Mouse (Mus musculus) forebrain, embryonic 10.5 days (tissue): ENCODE results near the gene Kcnc2. TPM values are rescaled to one million over a fixed set of nuclear protein-coding genes. Genes with fewer than 3 reads are reported as not detected.
A peak's percentile ranks its signal among the peaks of the same experiment; 100 is the strongest.

Experiments
- DNase-seq: peaks from one replicate; pipeline ENCODE4 v3.0.0-alpha.2; 2017; ENCODE audit warnings: low spot score; ENCODE audit errors: extremely low spot score
- H3K27ac ChIP-seq: fragments of 300-500 bp; sonication (generic); 2 replicates; pipeline ENCODE4 v1.5.1; 2016; ENCODE audit warnings: mild to moderate bottlenecking
- H3K27me3 ChIP-seq: fragments of 300-500 bp; sonication (generic); 2 replicates; pipeline ENCODE4 v1.6.1; 2016; ENCODE audit warnings: mild to moderate bottlenecking; ENCODE audit not compliant: poor library complexity, severe bottlenecking
- H3K36me3 ChIP-seq: fragments of 300-500 bp; sonication (generic); replicated peaks from 2 replicates; pipeline ENCODE4 v1.6.1; 2016; ENCODE audit warnings: mild to moderate bottlenecking, moderate library complexity
- H3K4me1 ChIP-seq: fragments of 300-500 bp; sonication (generic); 2 replicates; pipeline ENCODE4 v1.6.1; 2016
- H3K4me3 ChIP-seq: fragments of 300-500 bp; sonication (generic); 2 replicates; pipeline ENCODE4 v1.5.1; 2016; ENCODE audit warnings: mild to moderate bottlenecking, moderate library complexity
- H3K9me3 ChIP-seq: fragments of 300-500 bp; sonication (generic); 2 replicates; pipeline ENCODE4 v1.6.1; 2016; ENCODE audit warnings: mild to moderate bottlenecking, moderate library complexity
- WGBS: fragments of 180-500 bp; shearing (Covaris S2); methylation state at CpG from one replicate; pipeline ENCODE4 v1.1.7; 2016; 5-methylcytosine and 5-hydroxymethylcytosine counted together
- polyA plus RNA-seq: library from polyadenylated mRNA; unstranded; fragments of >200 nt; fragmentation: Nextera tagmentation; extraction: Ambion mirVana; gene quantifications from 2 replicates; pipeline ENCODE4 v1.2.1, GENCODE M21; 2016

The Kcnc2 gene
- polyA plus RNA-seq, 1 experiment from 2014 or later: 0.32 TPM

DNA sequence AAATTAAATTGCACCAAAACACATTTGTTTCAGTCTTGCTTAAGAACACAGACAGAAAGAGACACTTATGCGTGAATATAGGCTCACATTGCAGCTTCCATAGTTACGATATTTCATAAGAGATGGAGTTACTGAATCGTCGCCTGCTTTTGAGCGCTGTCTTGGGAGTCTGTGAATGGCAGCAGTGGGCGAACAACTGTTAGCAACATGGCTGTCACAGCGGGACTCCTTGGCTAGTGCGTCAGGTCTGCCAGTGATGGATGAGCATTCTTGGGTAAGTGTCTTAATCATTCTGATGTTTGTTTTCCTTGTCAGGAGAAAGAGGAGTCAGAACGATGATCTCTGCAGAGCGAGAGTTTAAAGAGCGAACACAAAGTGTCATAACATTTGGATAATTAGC is 44.2 kb downstream of the Kcnc2 start:
- H3K9me3 ChIP-seq: no peaks in the 10 kb centered on the region
- H3K27me3 ChIP-seq: no peaks in the 10 kb centered on the region
- no peaks in the 10 kb centered on the region for H3K36me3 ChIP-seq
- H3K4me1 ChIP-seq: no peaks in the 10 kb centered on the region
- DNase-seq: no peak
- WGBS: 87% methylated on average over 11 of the region's 11 CpGs
- H3K27ac ChIP-seq: no peak overlapping the region
- no peak overlapping the region for H3K4me3 ChIP-seq

GRCm38 (mm10) chr10:112317783-112318182 is 46.9 kb downstream of the Kcnc2 start:
- no peak overlapping the region for H3K4me3 ChIP-seq
- H3K27me3 ChIP-seq: no peaks in the 10 kb centered on the region

DNA sequence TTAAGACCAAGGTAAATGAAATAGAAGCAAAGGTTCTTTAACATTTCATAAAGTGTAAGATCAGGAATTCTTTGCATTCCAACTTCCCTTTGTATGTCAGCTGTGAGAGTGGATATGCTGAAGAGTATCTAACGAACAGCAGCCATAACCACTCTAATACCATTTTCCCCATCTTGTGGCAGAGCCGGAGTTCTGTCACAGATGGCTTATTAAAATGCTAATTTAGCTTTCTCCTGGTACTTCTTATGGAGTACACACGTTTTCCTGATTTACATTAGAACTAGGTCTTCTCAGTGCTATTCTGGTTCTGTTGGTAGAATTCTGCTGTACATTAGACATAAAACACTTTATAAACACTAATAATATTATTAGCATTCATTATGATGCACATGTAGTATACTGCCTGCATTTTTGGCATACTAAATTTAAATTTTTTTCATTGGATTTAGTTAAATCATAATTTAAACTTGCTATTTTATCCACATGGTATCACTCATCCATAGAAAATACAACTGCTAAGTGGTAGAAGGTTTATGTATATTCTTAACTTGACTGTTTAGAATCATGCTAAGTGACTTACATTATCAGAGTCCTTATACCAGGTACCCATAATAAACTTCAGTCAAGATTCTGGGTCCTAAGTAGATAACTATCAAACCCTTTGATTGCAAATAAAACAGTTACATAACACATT is 86.9 kb downstream of the Kcnc2 start:
- peaks cover 5% of the 10 kb centered on the region; the same call in 1 of the 2 replicates for H3K4me1 ChIP-seq
- H3K27ac ChIP-seq: no peak overlapping the region
- H3K4me3 ChIP-seq: no peak overlapping the region
- H3K9me3 ChIP-seq: no peaks in the 10 kb centered on the region
- no peak for DNase-seq
- no peaks in the 10 kb centered on the region for H3K36me3 ChIP-seq
- no peaks in the 10 kb centered on the region for H3K27me3 ChIP-seq
- 72% methylated on average over 3 of the region's 3 CpGs for WGBS

More at GRCm38 (mm10) chr10:112317783-112318182, 46.9 kb downstream of the Kcnc2 start:
- no peak for DNase-seq
- Histone ChIP-seq H3K27ac (no peak overlapping the region), H3K4me1 (no peaks in the 10 kb centered on the region), H3K9me3 (no peaks in the 10 kb centered on the region), H3K36me3 (no peaks in the 10 kb centered on the region)
- WGBS: 91% methylated on average over 1 of the region's 1 CpGs

DNA sequence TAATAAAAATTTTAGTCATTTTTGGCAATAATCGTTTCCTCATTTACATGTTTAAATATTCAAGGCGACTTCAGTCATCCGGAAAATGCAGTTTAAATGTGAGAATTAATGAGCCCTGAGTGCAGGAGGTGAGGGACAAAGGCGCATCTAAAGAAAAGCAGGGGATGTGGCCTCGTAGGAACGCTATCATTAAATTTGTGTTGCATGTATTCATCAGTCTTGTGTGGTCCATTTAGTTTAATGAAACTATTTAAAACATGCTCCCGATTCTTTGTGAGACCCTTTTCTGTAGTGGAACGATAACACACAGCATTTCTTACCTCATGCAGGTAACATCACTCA is 87.4 kb downstream of the Kcnc2 start:
- no peak overlapping the region for H3K27ac ChIP-seq
- H3K4me3 ChIP-seq: no peak overlapping the region
- H3K27me3 ChIP-seq: no peaks in the 10 kb centered on the region
- no peaks in the 10 kb centered on the region for H3K36me3 ChIP-seq
- H3K4me1 ChIP-seq: peaks cover 5% of the 10 kb centered on the region; the same call in 1 of the 2 replicates
- DNase-seq: no peak
- no peaks in the 10 kb centered on the region for H3K9me3 ChIP-seq
- 74% methylated on average over 8 of the region's 8 CpGs for whole genome bisulfite sequencing

- no peak overlapping the region for H3K4me3 ChIP-seq
- H3K9me3 ChIP-seq: no peaks in the 10 kb centered on the region
- H3K4me1 ChIP-seq: peaks cover 5% of the 10 kb centered on the region; the same call in 1 of the 2 replicates
- 84% methylated on average over 5 of the region's 5 CpGs for WGBS
- DNase-seq: no peak
- no peaks in the 10 kb centered on the region for H3K27me3 ChIP-seq
- no peak overlapping the region for H3K27ac ChIP-seq
- H3K36me3 ChIP-seq: no peaks in the 10 kb centered on the region
These were observed 89.8 kb downstream of the Kcnc2 start for GRCm38 (mm10) chr10:112360704-112361103.

- H3K4me1 ChIP-seq: no peaks in the 10 kb centered on the region
- no peaks in the 10 kb centered on the region for H3K9me3 ChIP-seq
- no peak overlapping the region for H3K4me3 ChIP-seq
- no peak overlapping the region for H3K27ac ChIP-seq
- no peak for DNase-seq
- WGBS: 83% methylated on average over 3 of the region's 3 CpGs
- no peaks in the 10 kb centered on the region for H3K36me3 ChIP-seq
- H3K27me3 ChIP-seq: no peaks in the 10 kb centered on the region
These were observed 97.4 kb downstream of the Kcnc2 start for GRCm38 (mm10) chr10:112368369-112368768.

DNA sequence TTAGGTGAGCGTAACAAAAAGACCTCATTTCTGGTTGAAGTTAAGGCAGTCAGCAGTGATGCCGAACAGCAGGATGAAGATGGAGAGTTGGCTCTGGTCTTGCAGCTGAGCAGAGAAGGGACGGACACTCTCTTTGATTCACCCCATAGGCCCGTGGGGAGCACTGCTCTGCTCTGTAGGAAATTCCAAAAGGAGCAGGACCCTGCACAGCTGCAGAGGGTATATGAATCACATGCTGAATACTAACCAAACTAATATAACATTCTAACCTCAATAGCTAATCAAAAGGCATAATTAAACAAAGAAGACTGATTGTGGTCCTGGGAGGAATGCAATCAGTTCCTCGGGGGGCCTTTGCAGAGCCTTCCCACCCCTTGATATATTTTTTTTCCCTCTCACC is 106.2 kb downstream of the Kcnc2 start:
- 91% methylated on average over 5 of the region's 5 CpGs for WGBS
- Histone ChIP-seq H3K4me1 (no peaks in the 10 kb centered on the region), H3K36me3 (no peaks in the 10 kb centered on the region), H3K9me3 (no peaks in the 10 kb centered on the region), H3K27ac (no peak overlapping the region), H3K4me3 (no peak overlapping the region), H3K27me3 (no peaks in the 10 kb centered on the region)
- DNase-seq: no peak

GRCm38 (mm10) chr10:112378465-112378864 is 107.5 kb downstream of the Kcnc2 start:
- H3K9me3 ChIP-seq: no peaks in the 10 kb centered on the region
- 87% methylated on average over 6 of the region's 6 CpGs for WGBS
- no peaks in the 10 kb centered on the region for H3K36me3 ChIP-seq
- H3K27ac ChIP-seq: no peak overlapping the region
- DNase-seq: no peak
- no peak overlapping the region for H3K4me3 ChIP-seq
- H3K4me1 ChIP-seq: no peaks in the 10 kb centered on the region
- no peaks in the 10 kb centered on the region for H3K27me3 ChIP-seq

- no peak overlapping the region for H3K4me3 ChIP-seq
- H3K9me3 ChIP-seq: no peaks in the 10 kb centered on the region
- WGBS: 93% methylated on average over 6 of the region's 6 CpGs
- no peak for DNase-seq
- H3K36me3 ChIP-seq: no peaks in the 10 kb centered on the region
- H3K27me3 ChIP-seq: no peaks in the 10 kb centered on the region
- H3K4me1 ChIP-seq: no peaks in the 10 kb centered on the region
- H3K27ac ChIP-seq: no peak overlapping the region
These were observed 109.7 kb downstream of the Kcnc2 start for GRCm38 (mm10) chr10:112380590-112380989.

DNA sequence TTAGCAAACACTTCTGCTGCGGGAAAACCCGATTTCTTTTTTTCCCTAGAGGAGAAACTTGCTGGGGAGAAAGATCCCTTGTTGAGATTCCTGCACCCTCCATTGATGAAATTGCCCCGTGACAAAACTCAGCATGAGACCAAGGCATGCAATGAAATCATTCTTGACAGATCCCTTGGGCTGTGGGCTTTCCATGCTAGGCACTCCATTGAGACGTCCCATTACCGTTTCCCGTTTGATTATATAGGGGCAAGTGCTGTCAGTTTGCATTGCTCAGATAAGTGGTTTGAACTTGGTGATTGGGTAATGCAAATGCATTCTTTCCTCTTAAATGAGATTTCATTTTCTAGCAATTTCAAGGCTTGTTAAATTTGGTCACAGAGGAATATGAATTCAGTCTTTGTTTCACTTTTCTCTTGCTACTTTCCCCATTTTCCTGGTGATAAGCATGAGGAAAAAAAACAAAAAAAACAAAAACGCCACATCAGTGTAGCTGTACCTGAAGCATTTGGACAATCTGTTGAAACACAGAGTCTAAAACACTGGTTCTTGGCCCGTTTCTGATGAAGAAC is 123.6 kb downstream of the Kcnc2 start:
- H3K9me3 ChIP-seq: no peaks in the 10 kb centered on the region
- H3K36me3 ChIP-seq: no peaks in the 10 kb centered on the region
- H3K27me3 ChIP-seq: no peaks in the 10 kb centered on the region
- no peaks in the 10 kb centered on the region for H3K4me1 ChIP-seq
- no peak overlapping the region for H3K4me3 ChIP-seq
- DNase-seq: no peak
- WGBS: 67% methylated on average over 8 of the region's 8 CpGs
- H3K27ac ChIP-seq: no peak overlapping the region

- WGBS: 57% methylated on average over 2 of the region's 2 CpGs
- H3K27me3 ChIP-seq: no peaks in the 10 kb centered on the region
- H3K9me3 ChIP-seq: no peaks in the 10 kb centered on the region
- H3K27ac ChIP-seq: no peak overlapping the region
- H3K4me3 ChIP-seq: no peak overlapping the region
- H3K4me1 ChIP-seq: peaks cover 12% of the 10 kb centered on the region
- DNase-seq: no peak
- H3K36me3 ChIP-seq: no peaks in the 10 kb centered on the region
These were observed 126.3 kb downstream of the Kcnc2 start for GRCm38 (mm10) chr10:112397194-112397593.

DNA sequence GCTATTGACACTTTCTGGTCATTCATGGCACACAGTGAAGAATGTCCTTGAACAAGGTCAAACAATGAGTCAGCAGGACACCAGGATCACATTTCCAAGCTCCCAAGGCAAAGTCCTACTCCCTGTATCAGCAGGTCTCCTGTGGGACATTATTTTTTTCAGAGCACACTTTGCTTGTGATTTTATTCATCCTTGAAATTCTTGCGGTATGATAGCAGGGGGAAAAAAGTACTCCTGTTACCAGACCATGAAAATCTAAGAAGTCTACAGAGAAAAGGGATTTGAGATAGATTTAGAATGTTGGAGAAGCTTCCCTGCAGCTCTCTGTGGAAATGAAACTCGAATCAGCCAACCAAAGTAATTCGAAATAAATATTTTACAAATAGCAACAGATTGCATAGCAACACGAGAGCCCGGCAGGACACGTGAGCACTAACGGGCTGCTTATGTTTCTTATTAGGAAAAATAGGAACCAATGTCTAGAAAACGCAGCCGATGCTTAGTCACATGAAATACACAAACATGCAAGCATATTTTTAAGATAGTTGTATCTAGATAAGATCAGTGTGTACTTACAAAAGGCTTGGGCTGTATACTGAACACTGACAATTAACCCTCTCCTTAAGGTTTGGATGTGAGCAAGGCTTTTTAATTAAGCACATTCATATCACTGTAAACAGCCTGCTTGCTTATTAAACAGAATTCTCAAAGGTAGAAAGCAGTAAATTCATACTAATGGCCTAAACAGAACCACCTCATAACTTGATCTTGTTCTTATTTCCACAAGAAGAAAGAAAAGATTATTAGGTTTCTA is 129.9 kb downstream of the Kcnc2 start:
- no peaks in the 10 kb centered on the region for H3K27me3 ChIP-seq
- no peaks in the 10 kb centered on the region for H3K9me3 ChIP-seq
- no peak overlapping the region for H3K4me3 ChIP-seq
- WGBS: 77% methylated on average over 9 of the region's 9 CpGs
- H3K36me3 ChIP-seq: no peaks in the 10 kb centered on the region
- 0 out of 2 replicates have a peak overlapping the region, but pooled peaks have one; percentile 26 for H3K27ac ChIP-seq
- H3K4me1 ChIP-seq: peaks cover 12% of the 10 kb centered on the region
- DNase-seq: no peak

GRCm38 (mm10) chr10:112409525-112409924 is 138.6 kb downstream of the Kcnc2 start:
- 78% methylated on average over 2 of the region's 2 CpGs for WGBS
- H3K4me3 ChIP-seq: no peak overlapping the region
- DNase-seq: no peak

More at GRCm38 (mm10) chr10:112409525-112409924, 138.6 kb downstream of the Kcnc2 start:
- Histone ChIP-seq H3K27me3 (no peaks in the 10 kb centered on the region), H3K9me3 (no peaks in the 10 kb centered on the region), H3K27ac (no peak overlapping the region), H3K36me3 (no peaks in the 10 kb centered on the region), H3K4me1 (no peaks in the 10 kb centered on the region)
